Mouse (Mus musculus) testis, adult 2 months (tissue): ENCODE measurements at regions not wholly inside any gene's neighbourhood (a gene's known extent, or its start where the extent isn't known, plus 50 kb on each side); places are given as distances from the start of the nearest gene placed in this dataset.

ENCODE experiments used
- CTCF ChIP-seq: fragments of 200-500 bp; IDR thresholded peaks from 2 replicates; pipeline ENCODE4 v1.5.1; 2012; ENCODE audit warnings: low read depth, mild to moderate bottlenecking, inconsistent platforms, low read length, moderate library complexity; ENCODE audit not compliant: control insufficient read depth, insufficient read depth, insufficient replicate concordance
- POLR2A ChIP-seq: fragments of 200-500 bp; IDR thresholded peaks from 2 replicates; pipeline ENCODE4 v1.6.1; 2012; ENCODE audit warnings: low read depth, mild to moderate bottlenecking, inconsistent platforms, low read length, moderate library complexity; ENCODE audit not compliant: control insufficient read depth

GRCm38 (mm10) chr10:8027023-8027422 is 71.0 kb upstream of the Tab2 start:
- TF ChIP-seq POLR2A (no peak), CTCF (no peak)
